Mouse (Mus musculus) CH12.LX (cell line): ENCODE measurements at regions not wholly inside any gene's neighbourhood (a gene's known extent, or its start where the extent isn't known, plus 50 kb on each side); places are given as distances from the start of the nearest gene placed in this dataset.

Experiments used
- DNase-seq: peaks from one replicate; pipeline ENCODE4 v3.0.0-alpha.2; 2013; ENCODE audit errors: extremely low read depth
- H3K27ac ChIP-seq: 2 replicates; pipeline ENCODE4 v1.5.1; 2012; ENCODE audit warnings: low read depth, mild to moderate bottlenecking, control low read depth, moderate library complexity; ENCODE audit not compliant: insufficient read depth
- H3K27me3 ChIP-seq: replicated peaks from 2 replicates; pipeline ENCODE3; 2012; ENCODE audit warnings: inconsistent platforms
- H3K36me3 ChIP-seq, 2 experiments: replicated peaks in 1 of 2; 2 replicates each; pipeline versions ENCODE3 to v1.6.1; 2012; ENCODE audit warnings: inconsistent platforms in 1 of 2, low read length in 1 of 2, mild to moderate bottlenecking in 1 of 2, mixed read lengths in 1 of 2, moderate library complexity in 1 of 2; ENCODE audit not compliant: control insufficient read depth in 1 of 2, insufficient read depth in 1 of 2
- H3K4me1 ChIP-seq, 2 experiments: 2 replicates each; pipeline ENCODE4 v1.6.1; 2012; ENCODE audit warnings: inconsistent platforms in 1 of 2, moderate library complexity in 1 of 2; ENCODE audit not compliant: insufficient read depth in 2 of 2, control insufficient read depth in 1 of 2
- H3K4me2 ChIP-seq: 2 replicates; pipeline ENCODE4 v1.6.1; 2012; ENCODE audit warnings: low read depth, mild to moderate bottlenecking, control low read depth; ENCODE audit not compliant: poor library complexity, insufficient read depth, severe bottlenecking
- H3K4me3 ChIP-seq, 3 experiments: fragments of 150-350 bp in 1 of 3; sonication (generic) in 1 of 3; replicated peaks in 1 of 3; 2 replicates each; pipeline versions ENCODE3 to v1.5.1; 2011 to 2012; ENCODE audit warnings: low read depth in 2 of 3, low read length in 2 of 3, mild to moderate bottlenecking in 2 of 3, moderate library complexity in 2 of 3, control low read depth in 1 of 3, improper control_type of control experiment in 1 of 3, inconsistent platforms in 1 of 3, mixed read lengths in 1 of 3; ENCODE audit not compliant: poor library complexity in 1 of 3
- H3K79me2 ChIP-seq: replicated peaks from 2 replicates; pipeline ENCODE4 v1.6.1; 2012; ENCODE audit warnings: mild to moderate bottlenecking, moderate library complexity; ENCODE audit not compliant: control insufficient read depth, poor library complexity, insufficient read depth, severe bottlenecking; ENCODE audit errors: extremely low read depth
- H3K9ac ChIP-seq: 2 replicates; pipeline ENCODE4 v1.6.1; 2012; ENCODE audit warnings: low read depth, mild to moderate bottlenecking, control low read depth, moderate library complexity; ENCODE audit not compliant: insufficient read depth
- H3K9me3 ChIP-seq: replicated peaks from 2 replicates; pipeline ENCODE3; 2012; ENCODE audit warnings: low read length, inconsistent platforms, mixed read lengths
- BHLHE40 ChIP-seq: IDR thresholded peaks from 2 replicates; pipeline ENCODE4 v1.6.1; 2011; ENCODE audit warnings: mild to moderate bottlenecking, low read depth, low read length, improper control_type of control experiment
- CHD2 ChIP-seq: IDR thresholded peaks from 2 replicates; pipeline ENCODE4 v1.6.1; 2011; ENCODE audit warnings: low read length, improper control_type of control experiment
- E2F4 ChIP-seq: IDR thresholded peaks from 2 replicates; pipeline ENCODE4 v1.6.1; 2011; ENCODE audit warnings: low read depth, low read length, improper control_type of control experiment; ENCODE audit not compliant: insufficient replicate concordance
- ELF1 ChIP-seq: IDR thresholded peaks from 2 replicates; pipeline ENCODE4 v1.6.1; 2014; ENCODE audit warnings: low read depth, mild to moderate bottlenecking, inconsistent platforms, low read length, improper control_type of control experiment
- EP300 ChIP-seq: IDR thresholded peaks from 2 replicates; pipeline ENCODE4 v1.6.1; 2011; ENCODE audit warnings: low read length, improper control_type of control experiment
- ETS1 ChIP-seq: conservative IDR thresholded peaks from 2 replicates; pipeline ENCODE4 v1.6.1; 2012; ENCODE audit warnings: low read depth, mild to moderate bottlenecking, inconsistent platforms, low read length, improper control_type of control experiment, moderate library complexity
- GABPA ChIP-seq: IDR thresholded peaks from 2 replicates; pipeline ENCODE4 v1.6.1; 2012; ENCODE audit warnings: low read depth, low read length, improper control_type of control experiment, inconsistent platforms; ENCODE audit not compliant: insufficient replicate concordance
- HCFC1 ChIP-seq: IDR thresholded peaks from 2 replicates; pipeline ENCODE4 v1.6.1; 2012; ENCODE audit warnings: low read depth, mild to moderate bottlenecking, inconsistent platforms, low read length, improper control_type of control experiment
- IRF4 ChIP-seq: IDR thresholded peaks from 2 replicates; pipeline ENCODE4 v1.6.1; 2014; ENCODE audit warnings: low read depth, mild to moderate bottlenecking, inconsistent platforms, low read length, improper control_type of control experiment
- JUN ChIP-seq: IDR thresholded peaks from 2 replicates; pipeline ENCODE4 v1.6.1; 2011; ENCODE audit warnings: low read depth, mild to moderate bottlenecking, low read length, improper control_type of control experiment, moderate library complexity; ENCODE audit not compliant: insufficient read depth
- MAFK ChIP-seq: IDR thresholded peaks from 2 replicates; pipeline ENCODE4 v1.6.1; 2011; ENCODE audit warnings: low read length, improper control_type of control experiment; ENCODE audit not compliant: insufficient replicate concordance
- MAX ChIP-seq: IDR thresholded peaks from 2 replicates; pipeline ENCODE4 v1.6.1; 2011; ENCODE audit warnings: low read length, improper control_type of control experiment
- MAZ ChIP-seq: IDR thresholded peaks from 2 replicates; pipeline ENCODE4 v1.6.1; 2012; ENCODE audit warnings: low read depth, mild to moderate bottlenecking, inconsistent platforms, low read length, improper control_type of control experiment, moderate library complexity
- MEF2A ChIP-seq: IDR thresholded peaks from 2 replicates; pipeline ENCODE4 v1.6.1; 2014; ENCODE audit warnings: low read depth, mild to moderate bottlenecking, inconsistent platforms, low read length, improper control_type of control experiment, borderline replicate concordance
- NELFE ChIP-seq: IDR thresholded peaks from 2 replicates; pipeline ENCODE4 v1.6.1; 2011; ENCODE audit warnings: low read depth, low read length, improper control_type of control experiment
- NRF1 ChIP-seq: IDR thresholded peaks from 2 replicates; pipeline ENCODE4 v1.6.1; 2014; ENCODE audit warnings: low read depth, mild to moderate bottlenecking, inconsistent platforms, low read length, improper control_type of control experiment, moderate library complexity
- PAX5 ChIP-seq: IDR thresholded peaks from 2 replicates; pipeline ENCODE4 v1.6.1; 2012; ENCODE audit warnings: low read length, inconsistent platforms, mixed read lengths
- RCOR1 ChIP-seq: conservative IDR thresholded peaks from 2 replicates; pipeline ENCODE4 v1.6.1; 2012; ENCODE audit warnings: low read depth, mild to moderate bottlenecking, inconsistent platforms, low read length, improper control_type of control experiment
- SIN3A ChIP-seq: IDR thresholded peaks from 2 replicates; pipeline ENCODE4 v1.6.1; 2012; ENCODE audit warnings: low read length, improper control_type of control experiment, inconsistent platforms
- SMC3 ChIP-seq: IDR thresholded peaks from 2 replicates; pipeline ENCODE4 v1.6.1; 2011; ENCODE audit warnings: low read depth, low read length, improper control_type of control experiment
- USF1 ChIP-seq: IDR thresholded peaks from 2 replicates; pipeline ENCODE4 v1.6.1; 2014; ENCODE audit warnings: low read depth, mild to moderate bottlenecking, inconsistent platforms, low read length, improper control_type of control experiment
- ZKSCAN1 ChIP-seq: IDR thresholded peaks from 2 replicates; pipeline ENCODE4 v1.6.1; 2012; ENCODE audit warnings: low read depth, inconsistent platforms, low read length, improper control_type of control experiment, borderline replicate concordance
- ZNF384 ChIP-seq: IDR thresholded peaks from 2 replicates; pipeline ENCODE4 v1.6.1; 2012; ENCODE audit warnings: low read depth, low read length, improper control_type of control experiment, inconsistent platforms
- dilution Hi-C: fragments of 300-500 bp; cut with MboI; formaldehyde crosslinking; loops from 2 replicates; pipeline ENCODE4 v1.14.3; 2020; ENCODE audit warnings: low sequenced_read_pairs; ENCODE audit not compliant: extremely low pct_unique_long_range_greater_than_20kb, extremely low pct_ligation_motif_present
- in situ Hi-C: fragments of 300-500 bp; cut with MboI; formaldehyde crosslinking; loops from 3 replicates; pipeline ENCODE4 v1.14.3; 2019; ENCODE audit warnings: low sequenced_read_pairs, low pct_ligation_motif_present, low pct_unique_long_range_greater_than_20kb, mixed read lengths

DNA sequence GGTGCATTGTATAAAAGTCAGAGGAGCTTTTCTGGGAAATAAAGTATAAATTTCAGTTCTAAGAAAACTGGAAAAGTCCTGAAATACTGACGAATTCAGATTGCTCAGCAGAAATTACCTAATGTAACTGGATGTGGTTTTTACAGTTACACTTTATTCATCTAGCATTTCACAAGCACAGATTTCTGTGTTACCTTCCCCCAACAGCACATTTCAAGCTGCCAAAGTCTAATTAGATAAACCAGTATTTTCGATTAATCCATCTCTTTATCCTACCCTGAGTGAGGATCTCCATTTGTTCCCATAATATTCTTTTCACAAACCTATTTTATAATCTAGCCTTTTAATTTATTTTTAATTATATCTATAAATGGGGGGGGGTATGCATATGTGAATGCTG, 179.4 kb downstream of the Klf6 start:
- dilution Hi-C loops (no loop called here), in situ Hi-C loops (no loop called here)
- H3K36me3 ChIP-seq: no peaks in the 10 kb centered on the region
- H3K9ac ChIP-seq: no peak overlapping the region
- DNase-seq: no peak
- H3K27ac ChIP-seq: no peak overlapping the region
- H3K4me1 ChIP-seq: peaks cover 3 to 5% of the 10 kb centered on the region in 2 experiments; a peak in 2 of 4 replicates
- no peaks in the 10 kb centered on the region for H3K27me3 ChIP-seq
- no peaks in the 10 kb centered on the region for H3K9me3 ChIP-seq
- TF ChIP-seq ETS1 (no peak), MAX (no peak), E2F4 (no peak), SMC3 (no peak), IRF4 (no peak), EP300 (no peak), USF1 (no peak), CHD2 (no peak), PAX5 (no peak), BHLHE40 (no peak), JUN (no peak), HCFC1 (no peak), NELFE (no peak), SIN3A (no peak), MAZ (no peak), NRF1 (no peak), MEF2A (no peak), ZNF384 (no peak), RCOR1 (no peak), GABPA (no peak)
- no peak overlapping the region for H3K4me3 ChIP-seq
- H3K4me2 ChIP-seq: no peak overlapping the region
- H3K79me2 ChIP-seq: no peaks in the 10 kb centered on the region

DNA sequence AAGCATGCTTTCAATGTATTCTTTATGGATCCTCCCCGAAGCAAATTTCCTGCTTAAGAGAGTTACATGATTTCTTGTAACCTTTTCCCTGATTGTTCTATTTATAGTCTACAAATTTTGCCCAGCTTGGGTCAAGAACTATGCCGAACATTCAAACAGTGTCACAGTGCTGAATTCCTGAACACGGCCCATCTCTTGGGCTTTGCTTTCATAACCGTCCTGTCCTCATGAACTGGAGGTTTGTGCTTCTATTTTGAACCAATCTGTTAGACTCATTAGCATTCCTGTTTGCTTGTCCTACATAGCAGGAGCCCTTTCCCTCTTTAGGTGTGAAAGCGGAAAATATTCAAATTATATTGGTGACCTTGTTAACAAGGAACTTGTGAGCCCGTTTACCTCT, 181.2 kb downstream of the Klf6 start:
- in situ Hi-C loops: no loop called here
- H3K4me2 ChIP-seq: no peak overlapping the region

More for the DNA sequence above, 181.2 kb downstream of the Klf6 start:
- TF ChIP-seq NRF1 (no peak), BHLHE40 (no peak), E2F4 (no peak), EP300 (no peak), HCFC1 (no peak), MAFK (no peak), PAX5 (no peak), CHD2 (no peak), ELF1 (no peak), ZKSCAN1 (no peak)
- peaks cover 3 to 5% of the 10 kb centered on the region in 2 experiments; a peak in 2 of 4 replicates for H3K4me1 ChIP-seq
- DNase-seq: no peak
- H3K9ac ChIP-seq: no peak overlapping the region
- H3K36me3 ChIP-seq: no peaks in the 10 kb centered on the region
- H3K4me3 ChIP-seq: no peak overlapping the region
- dilution Hi-C loops: no loop called here
- H3K27me3 ChIP-seq: no peaks in the 10 kb centered on the region
- H3K27ac ChIP-seq: no peak overlapping the region
- no peaks in the 10 kb centered on the region for H3K79me2 ChIP-seq
- H3K9me3 ChIP-seq: no peaks in the 10 kb centered on the region
